Mouse (Mus musculus) stomach, embryonic 16.5 days (tissue): ENCODE data around the gene Appl2. TPM values are rescaled to one million over a fixed set of nuclear protein-coding genes. Genes with fewer than 3 reads are reported as not detected.

Source experiments
- ATAC-seq: fragments of 200-750 bp; cut with Nextera tagmentation; 2 replicates; pipeline ENCODE4 v1.8.0; 2017; ENCODE audit warnings: moderate number of reproducible peaks, moderate TSS enrichment; ENCODE audit not compliant: insufficient read depth, low FRiP score
- H3K27ac ChIP-seq: fragments of 300-500 bp; sonication (generic); 2 replicates; pipeline ENCODE4 v1.5.1; 2014; ENCODE audit warnings: low read length
- H3K27me3 ChIP-seq: fragments of 300-500 bp; sonication (generic); 2 replicates; pipeline ENCODE4 v1.6.1; 2014; ENCODE audit warnings: low read length, control low read depth, mixed read lengths; ENCODE audit not compliant: control insufficient read depth, insufficient read depth
- H3K36me3 ChIP-seq: fragments of 300-500 bp; sonication (generic); 2 replicates; pipeline ENCODE4 v1.6.1; 2014; ENCODE audit warnings: low read length; ENCODE audit not compliant: control insufficient read depth, insufficient read depth
- H3K4me1 ChIP-seq: fragments of 300-500 bp; sonication (generic); 2 replicates; pipeline ENCODE4 v1.6.1; 2014; ENCODE audit warnings: low read length, control low read depth, mixed read lengths; ENCODE audit not compliant: control insufficient read depth, insufficient read depth
- H3K4me2 ChIP-seq: fragments of 300-500 bp; sonication (generic); 2 replicates; pipeline ENCODE4 v1.6.1; 2014; ENCODE audit warnings: low read depth, low read length, mixed read lengths
- H3K4me3 ChIP-seq: fragments of 300-500 bp; sonication (generic); replicated peaks from 2 replicates; pipeline ENCODE4 v1.5.1; 2014; ENCODE audit warnings: mild to moderate bottlenecking, low read length
- H3K9ac ChIP-seq: fragments of 300-500 bp; sonication (generic); 2 replicates; pipeline ENCODE4 v1.6.1; 2014; ENCODE audit warnings: low read length
- H3K9me3 ChIP-seq: fragments of 300-500 bp; sonication (generic); replicated peaks from 2 replicates; pipeline ENCODE4 v1.6.1; 2016; ENCODE audit warnings: low read length, control low read depth; ENCODE audit not compliant: control insufficient read depth
- WGBS: fragments of 180-500 bp; shearing (Covaris S2); extraction: QIAGEN DNeasy Blood & Tissue Kit; methylation state at CpG from one replicate; pipeline ENCODE4 v1.1.7; 2014; 5-methylcytosine and 5-hydroxymethylcytosine counted together
- polyA plus RNA-seq: library from polyadenylated mRNA; unstranded; fragments of >200 nt; fragmentation: Nextera tagmentation; extraction: Ambion mirVana; gene quantifications from 2 replicates; pipeline ENCODE4 v1.2.1, GENCODE M21; 2015

Gene Appl2
- polyA plus RNA-seq, 1 experiment from 2014 or later, result 81.9 TPM

- H3K4me1 ChIP-seq, result peaks cover 3% of the 10 kb centered on the region; the same call in 1 of the 2 replicates
- H3K36me3 ChIP-seq, result peaks cover 9% of the 10 kb centered on the region; the same call in 1 of the 2 replicates
- no peak overlapping the region for H3K4me2 ChIP-seq
- no peak overlapping the region for H3K9ac ChIP-seq
- no peaks in the 10 kb centered on the region for H3K9me3 ChIP-seq
- H3K27me3 ChIP-seq, result no peaks in the 10 kb centered on the region
- WGBS, result 76% methylated on average over 12 of the region's 12 CpGs
- H3K27ac ChIP-seq, result peak overlapping the region; percentile 5; the same call in 1 of the 2 replicates
- no peak overlapping the region for H3K4me3 ChIP-seq
- 0 out of 2 replicates have a peak, but pooled peaks have one; percentile 30 for ATAC-seq
Observed at GRCm38 (mm10) chr10:83624841-83625240, 23.7 kb downstream of the Appl2 start.

DNA sequence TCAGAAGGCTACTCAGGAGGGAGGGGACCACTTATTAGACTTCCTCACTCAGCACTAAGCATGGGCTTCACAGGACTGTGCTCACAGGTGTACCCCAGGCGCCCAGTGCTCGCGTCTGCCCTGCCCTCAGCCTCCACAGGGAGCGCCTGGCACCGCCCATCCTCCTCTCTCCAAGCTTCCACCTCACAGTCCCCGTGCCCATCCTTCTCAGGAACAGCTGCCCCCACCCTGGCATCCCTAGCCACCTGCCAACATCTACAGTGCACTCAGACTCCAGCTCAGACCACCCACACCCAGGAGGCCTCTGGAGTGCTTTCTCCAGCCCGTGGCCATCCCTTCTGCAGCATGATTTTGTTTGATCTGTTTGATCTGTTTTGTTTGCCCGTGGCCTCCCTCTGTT, 24.5 kb downstream of the Appl2 start:
- 68% methylated on average over 8 of the region's 8 CpGs for WGBS
- ATAC-seq, result no peak

GRCm38 (mm10) chr10:83620350-83621055, 28.0 kb downstream of the Appl2 start:
- H3K27me3 ChIP-seq, result no peaks in the 10 kb centered on the region
- ATAC-seq, result no peak
- peaks cover 3% of the 10 kb centered on the region; the same call in 1 of the 2 replicates for H3K4me1 ChIP-seq
- H3K27ac ChIP-seq, result no peak overlapping the region
- 87% methylated on average over 24 of the region's 24 CpGs for WGBS
- no peak overlapping the region for H3K4me2 ChIP-seq
- no peaks in the 10 kb centered on the region for H3K9me3 ChIP-seq
- H3K4me3 ChIP-seq, result no peak overlapping the region
- H3K36me3 ChIP-seq, result peaks cover 9% of the 10 kb centered on the region; the same call in 1 of the 2 replicates
- no peak overlapping the region for H3K9ac ChIP-seq

More for the DNA sequence above, 24.5 kb downstream of the Appl2 start:
- Histone ChIP-seq H3K4me1 (peaks cover 3% of the 10 kb centered on the region; the same call in 1 of the 2 replicates), H3K4me3 (no peak overlapping the region), H3K4me2 (no peak overlapping the region), H3K9ac (no peak overlapping the region; the same call in 1 of the 2 replicates), H3K36me3 (peaks cover 9% of the 10 kb centered on the region; the same call in 1 of the 2 replicates), H3K27ac (no peak overlapping the region; the same call in 1 of the 2 replicates), H3K27me3 (no peaks in the 10 kb centered on the region), H3K9me3 (no peaks in the 10 kb centered on the region)

- Histone ChIP-seq H3K4me1 (no peaks in the 10 kb centered on the region; the same call in 1 of the 2 replicates), H3K4me3 (no peak overlapping the region), H3K9me3 (no peaks in the 10 kb centered on the region), H3K27ac (no peak overlapping the region), H3K4me2 (no peak overlapping the region), H3K36me3 (peaks cover 9% of the 10 kb centered on the region; the same call in 1 of the 2 replicates), H3K9ac (no peak overlapping the region), H3K27me3 (no peaks in the 10 kb centered on the region)
- 82% methylated on average over 12 of the region's 12 CpGs for WGBS
- no peak for ATAC-seq
Observed at GRCm38 (mm10) chr10:83618819-83619440, 29.6 kb downstream of the Appl2 start.

DNA sequence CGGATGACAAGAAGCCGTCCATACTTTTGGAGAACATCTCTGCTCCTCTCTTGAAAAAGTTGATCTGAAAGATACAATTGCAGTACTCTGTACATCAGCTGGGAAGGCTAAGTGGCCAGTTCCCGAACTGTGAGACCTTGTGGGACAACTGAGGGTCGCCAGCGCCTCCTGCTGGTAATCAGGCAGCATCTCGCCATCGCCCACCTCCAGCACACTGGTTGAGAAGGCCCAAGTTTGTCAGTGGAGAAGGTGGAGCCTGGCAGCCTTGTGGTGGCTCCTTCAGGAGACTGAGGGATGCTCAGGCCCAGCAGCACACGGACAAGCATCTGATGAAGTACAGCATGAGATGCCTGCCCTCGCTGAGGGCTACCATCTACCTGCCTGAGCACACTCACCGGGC, 31.2 kb downstream of the Appl2 start:
- no peak for ATAC-seq
- 57% methylated on average over 10 of the region's 10 CpGs for whole genome bisulfite sequencing
- no peaks in the 10 kb centered on the region for H3K9me3 ChIP-seq
- H3K27me3 ChIP-seq, result no peaks in the 10 kb centered on the region
- no peak overlapping the region for H3K4me2 ChIP-seq
- no peak overlapping the region for H3K9ac ChIP-seq
- peaks cover 9% of the 10 kb centered on the region; the same call in 1 of the 2 replicates for H3K36me3 ChIP-seq
- H3K4me1 ChIP-seq, result no peaks in the 10 kb centered on the region
- no peak overlapping the region for H3K27ac ChIP-seq
- no peak overlapping the region for H3K4me3 ChIP-seq

DNA sequence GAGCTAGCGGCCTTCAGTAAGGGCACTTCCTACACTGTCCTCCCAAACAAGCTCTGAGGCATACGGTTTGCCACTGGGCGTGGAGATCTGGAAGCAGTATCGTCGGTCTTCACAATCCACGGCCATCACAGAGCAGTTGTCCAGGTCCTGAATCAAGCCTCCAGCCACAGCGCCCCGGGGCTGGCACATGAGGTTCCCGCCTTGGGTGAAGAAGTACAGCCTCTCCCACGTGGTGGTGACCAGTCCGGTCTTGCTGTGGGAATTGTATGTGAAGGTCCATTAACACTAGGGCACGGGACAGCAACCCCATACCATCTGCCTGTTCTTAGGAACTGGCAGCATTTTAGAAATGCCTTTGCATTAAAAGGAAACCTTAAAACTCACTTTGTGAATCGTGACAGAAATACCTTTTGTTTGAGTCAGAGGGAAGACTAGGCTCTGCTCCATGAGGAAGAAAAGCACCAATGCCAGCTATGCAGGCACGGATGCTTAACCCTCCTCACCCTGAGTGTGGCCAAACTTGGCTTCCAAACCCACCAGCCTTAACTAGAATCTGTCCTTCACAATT, 35.8 kb downstream of the Appl2 start:
- 93% methylated on average over 14 of the region's 14 CpGs for WGBS
- ATAC-seq, result no peak
- no peaks in the 10 kb centered on the region for H3K9me3 ChIP-seq
- peaks cover 21% of the 10 kb centered on the region; the same call in 1 of the 2 replicates for H3K36me3 ChIP-seq
- no peaks in the 10 kb centered on the region for H3K27me3 ChIP-seq
- no peak overlapping the region for H3K9ac ChIP-seq
- no peak overlapping the region for H3K4me2 ChIP-seq
- no peaks in the 10 kb centered on the region for H3K4me1 ChIP-seq
- no peak overlapping the region for H3K27ac ChIP-seq
- H3K4me3 ChIP-seq, result no peak overlapping the region

- Histone ChIP-seq H3K4me3 (no peak overlapping the region), H3K4me2 (no peak overlapping the region), H3K27me3 (no peaks in the 10 kb centered on the region), H3K36me3 (peaks cover 21% of the 10 kb centered on the region; the same call in 1 of the 2 replicates), H3K27ac (no peak overlapping the region), H3K9me3 (no peaks in the 10 kb centered on the region), H3K9ac (no peak overlapping the region), H3K4me1 (no peaks in the 10 kb centered on the region)
- 93% methylated on average over 5 of the region's 5 CpGs for WGBS
- no peak for ATAC-seq
Observed at GRCm38 (mm10) chr10:83611863-83612262, 36.7 kb downstream of the Appl2 start.

GRCm38 (mm10) chr10:83610518-83610917, 38.0 kb downstream of the Appl2 start:
- no peaks in the 10 kb centered on the region for H3K4me1 ChIP-seq
- no peak for ATAC-seq
- no peak overlapping the region for H3K27ac ChIP-seq
- 89% methylated on average over 7 of the region's 7 CpGs for WGBS
- H3K4me2 ChIP-seq, result no peak overlapping the region
- H3K9ac ChIP-seq, result no peak overlapping the region
- H3K4me3 ChIP-seq, result no peak overlapping the region
- no peaks in the 10 kb centered on the region for H3K27me3 ChIP-seq
- peaks cover 21% of the 10 kb centered on the region; the same call in 1 of the 2 replicates for H3K36me3 ChIP-seq
- no peaks in the 10 kb centered on the region for H3K9me3 ChIP-seq

GRCm38 (mm10) chr10:83608596-83608995, 39.9 kb downstream of the Appl2 start:
- Histone ChIP-seq H3K9me3 (no peaks in the 10 kb centered on the region), H3K4me2 (no peak overlapping the region), H3K36me3 (peaks cover 21% of the 10 kb centered on the region; the same call in 1 of the 2 replicates), H3K4me3 (no peak overlapping the region), H3K4me1 (no peaks in the 10 kb centered on the region), H3K27me3 (no peaks in the 10 kb centered on the region), H3K9ac (no peak overlapping the region), H3K27ac (no peak overlapping the region)
- WGBS, result 75% methylated on average over 8 of the region's 8 CpGs
- no peak for ATAC-seq
